Mouse (Mus musculus) liver, embryonic 18 days (tissue): ENCODE measurements around the gene Cabp2. TPM values are rescaled to one million over a fixed set of nuclear protein-coding genes. Genes with fewer than 3 reads are reported as not detected.

ENCODE experiments used
- polyA plus RNA-seq: library from polyadenylated mRNA; depleted of rRNA; stranded (reverse); fragments of >200 nt; gene quantifications from 2 replicates; pipeline ENCODE4 v1.2.3, GENCODE M21; 2012; rRNA removed

Cabp2 gene
- 0.32 and 0.84 TPM in 2 replicates for polyA plus RNA-seq

DNA sequence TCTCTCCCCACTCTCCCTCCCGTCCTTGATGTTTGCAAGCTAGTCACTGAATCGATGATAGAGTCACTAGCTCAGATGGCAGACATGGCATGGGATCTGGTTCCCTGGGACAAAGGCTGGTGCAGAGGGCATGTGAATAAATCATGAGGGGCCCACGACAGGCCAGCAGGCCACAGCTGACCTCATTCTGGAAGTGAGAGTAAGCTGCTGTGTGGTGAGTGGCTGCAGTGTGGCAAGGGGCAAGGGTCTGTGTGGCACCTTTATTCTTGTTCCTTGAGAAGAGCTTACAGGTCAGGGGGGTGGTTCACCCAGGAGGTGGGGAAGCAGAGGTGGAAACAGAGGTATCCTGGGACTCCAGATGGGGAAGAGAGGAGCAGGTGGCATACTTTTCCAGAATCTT lies at the start of gene Cabp2:
Cabp2 (plus strand) TSS at position 185 of the 400 bp plus-strand sequence.

GRCm38 (mm10) chr19:4037788-4038232 lies 43.6 kb upstream of the Cabp2 start, which contains the start of gene Gstp1:
Gene Gstp1, minus strand, starts transcription at chr19:4037985.

DNA sequence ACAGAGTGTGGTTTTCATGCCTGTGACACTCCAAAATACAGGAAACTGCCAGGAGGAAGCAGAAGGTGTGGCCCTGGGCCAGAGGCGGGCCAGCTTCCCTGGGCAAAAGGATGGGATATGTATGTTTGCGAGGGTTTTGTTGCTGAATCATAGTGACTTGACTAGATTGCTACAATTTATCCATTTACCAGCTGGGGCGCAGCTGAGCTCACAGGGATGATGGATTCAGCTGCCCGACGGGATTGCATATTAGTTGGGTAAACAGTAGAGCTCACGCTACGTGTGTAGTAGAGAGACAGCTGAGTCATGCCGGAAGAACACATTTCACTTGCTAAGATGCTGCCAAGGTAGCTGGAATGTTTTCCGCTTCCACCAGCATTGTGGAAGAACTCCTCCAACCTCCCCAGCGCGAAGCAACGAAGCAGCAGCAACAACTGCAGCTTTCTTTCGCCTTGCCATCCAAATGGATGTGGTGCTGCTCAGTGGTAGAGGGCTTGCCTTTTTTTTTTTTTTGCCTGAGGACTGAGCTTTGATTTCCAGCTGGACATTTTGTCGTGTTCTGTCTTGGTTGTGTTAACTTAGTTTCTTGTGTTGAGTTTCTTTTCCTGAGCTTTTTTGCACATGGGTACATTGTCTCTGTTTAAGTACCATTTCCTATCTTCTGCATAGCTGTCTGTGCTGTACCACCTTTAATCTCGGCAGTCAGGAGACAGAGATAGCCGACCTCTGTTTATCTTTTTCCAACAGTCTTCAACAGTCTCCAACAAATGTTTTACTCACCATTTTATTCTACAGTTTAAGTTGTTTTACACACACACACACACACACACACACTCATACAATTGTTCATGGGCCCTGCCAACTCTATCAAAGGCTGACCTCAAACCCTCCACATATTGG lies 35.2 kb upstream of the Cabp2 start, which contains the start of gene Gstp2:
Gstp2 (minus strand) TSS at position 58 of the 900 bp plus-strand sequence.

DNA sequence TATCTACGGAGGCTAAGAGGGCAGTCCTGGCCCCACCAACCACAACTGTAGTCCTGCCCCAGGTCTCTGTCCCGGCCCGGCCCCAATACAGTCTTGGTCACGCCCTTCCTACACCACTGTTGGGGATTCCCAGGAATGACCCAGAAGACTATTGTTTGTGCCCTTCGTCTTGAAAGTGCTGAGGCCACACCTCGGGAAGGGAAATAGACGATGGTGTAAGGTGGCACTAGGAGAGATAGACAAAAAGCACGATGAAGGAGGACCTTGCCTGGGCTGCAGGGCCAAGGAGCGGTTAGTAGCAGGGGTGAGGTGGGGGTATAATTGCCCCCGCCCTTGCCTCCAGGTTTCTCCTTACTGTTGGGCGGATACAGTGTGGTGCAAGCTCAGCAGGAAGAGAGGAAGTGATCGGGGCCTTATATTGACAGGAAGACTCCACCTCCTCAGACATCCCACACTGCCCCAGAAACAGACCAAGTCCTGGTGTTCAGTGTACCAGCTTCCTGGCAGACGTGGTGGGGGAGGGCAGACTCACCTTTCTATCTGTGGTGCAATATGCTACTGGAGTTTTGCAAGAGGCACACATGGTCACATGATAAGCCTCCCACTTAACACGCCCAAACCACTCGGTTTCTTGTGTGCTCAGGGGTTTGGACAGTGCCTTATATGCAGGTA lies 22.2 kb upstream of the Cabp2 start, which contains the start of gene Gstp3:
Gstp3 (minus strand) TSS at position 501 of the 672 bp plus-strand sequence.

GRCm38 (mm10) chr19:4096642-4097440 lies 15.5 kb downstream of the Cabp2 start, which contains the start of gene Cdk2ap2:
Gene Cdk2ap2, plus strand, starts transcription at chr19:4097182.

GRCm38 (mm10) chr19:4099837-4100717 lies 18.7 kb downstream of the Cabp2 start, which contains the start of gene Pitpnm1:
Gene Pitpnm1, plus strand, starts transcription at chr19:4099998.

DNA sequence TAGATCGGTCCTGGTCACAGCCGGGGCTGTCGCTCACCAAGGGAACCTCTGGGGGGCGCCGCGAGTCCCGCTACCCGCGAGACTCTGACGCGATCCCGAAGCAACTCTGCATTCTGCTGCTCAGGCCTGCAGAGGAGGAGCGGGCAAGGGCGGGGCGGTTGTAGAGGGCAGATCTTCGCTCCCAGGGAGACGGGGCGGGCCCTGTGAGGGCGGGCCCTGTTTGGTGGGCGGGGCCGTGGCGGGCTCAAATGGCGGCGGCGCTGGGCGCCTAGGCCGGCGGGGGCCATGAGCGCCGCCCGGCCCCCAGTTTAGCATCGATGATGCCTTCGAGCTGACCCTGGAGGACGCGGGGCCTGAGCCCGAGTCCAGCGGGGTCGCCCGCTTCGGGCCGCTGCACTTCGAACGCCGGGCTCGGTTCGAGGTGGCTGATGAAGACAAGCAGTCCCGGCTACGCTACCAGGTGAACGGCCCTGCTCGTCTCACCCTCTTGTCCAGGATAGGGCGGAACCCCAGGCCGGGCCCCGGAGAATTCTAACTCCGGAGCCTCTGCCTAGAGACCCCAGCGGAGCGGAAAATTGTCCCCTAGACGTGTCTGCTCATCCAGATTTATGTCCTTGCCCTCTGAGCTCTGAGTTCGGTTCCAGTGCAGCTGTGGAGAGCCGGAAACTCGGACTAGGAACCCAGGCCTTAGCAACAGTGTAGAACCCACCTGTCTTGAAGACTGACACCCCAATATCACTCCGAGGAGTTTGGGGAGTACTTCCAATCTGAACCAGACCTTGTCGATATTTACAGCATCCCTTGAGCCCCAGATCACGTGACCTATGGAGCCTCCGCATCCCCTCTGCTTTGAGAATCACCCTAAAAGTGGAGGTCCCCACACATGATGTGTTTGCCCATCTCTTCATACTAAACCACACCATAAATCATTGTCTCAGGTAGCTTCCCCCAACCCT lies 44.6 kb downstream of the Cabp2 start, which contains the start of gene Aip:
Aip (minus strand) TSS at position 118 of the 956 bp plus-strand sequence.

Other genes with a start within 250 kb of the Cabp2 start
- gene Chka, start 229.8 kb upstream of the Cabp2 start, polyA plus RNA-seq = 36.1 and 46.3 TPM in 2 replicates
- 87.5 and 103 TPM in 2 replicates for gene Tcirg1, start 174.4 kb upstream of the Cabp2 start, polyA plus RNA-seq
- 113 and 118 TPM in 2 replicates for gene Ndufs8, start 168.8 kb upstream of the Cabp2 start, polyA plus RNA-seq
- gene Aldh3b1, start 151.8 kb upstream of the Cabp2 start, polyA plus RNA-seq = 9.4 and 9.6 TPM in 2 replicates
- gene Unc93b1, start 146.4 kb upstream of the Cabp2 start, polyA plus RNA-seq = 56.6 and 56.7 TPM in 2 replicates
- 0.14 and 0.28 TPM in 2 replicates for gene Aldh3b3, start 122.9 kb upstream of the Cabp2 start, polyA plus RNA-seq
- gene Aldh3b2, start 109.2 kb upstream of the Cabp2 start, polyA plus RNA-seq = 0.11 and 0.17 TPM in 2 replicates
- gene Acy3, start 95.0 kb upstream of the Cabp2 start, polyA plus RNA-seq = 11.6 and 14.0 TPM in 2 replicates
- gene Tbx10, start 88.8 kb upstream of the Cabp2 start, polyA plus RNA-seq = not detected in 2 replicates
- gene Nudt8, start 81.0 kb upstream of the Cabp2 start, polyA plus RNA-seq = 2.2 and 2.5 TPM in 2 replicates
- 0.61 and 0.75 TPM in 2 replicates for gene Gm49405, start 81.0 kb upstream of the Cabp2 start, polyA plus RNA-seq
- 1.7 and 2.2 TPM in 2 replicates for gene Doc2g, start 78.3 kb upstream of the Cabp2 start, polyA plus RNA-seq
- gene Ndufv1, start 68.8 kb upstream of the Cabp2 start, polyA plus RNA-seq = 80.0 and 84.9 TPM in 2 replicates
- 320 and 356 TPM in 2 replicates for gene Gstp1, start 43.6 kb upstream of the Cabp2 start, polyA plus RNA-seq
- 5.6 and 7.9 TPM in 2 replicates for gene Gstp2, start 35.6 kb upstream of the Cabp2 start, polyA plus RNA-seq
- gene Gstp3, start 22.0 kb upstream of the Cabp2 start, polyA plus RNA-seq = 225 and 276 TPM in 2 replicates
- 72.2 and 73.8 TPM in 2 replicates for gene Cdk2ap2, start 15.6 kb downstream of the Cabp2 start, polyA plus RNA-seq
- gene Pitpnm1, start 18.4 kb downstream of the Cabp2 start, polyA plus RNA-seq = 13.3 and 16.3 TPM in 2 replicates
- gene Aip, start 44.3 kb downstream of the Cabp2 start, polyA plus RNA-seq = 35.5 and 43.9 TPM in 2 replicates
- gene Gpr152, start 58.2 kb downstream of the Cabp2 start, polyA plus RNA-seq = not detected in 2 replicates
- 0.22 and 0.31 TPM in 2 replicates for gene Cabp4, start 62.5 kb downstream of the Cabp2 start, polyA plus RNA-seq
- gene Coro1b, start 67.0 kb downstream of the Cabp2 start, polyA plus RNA-seq = 80.4 and 82.0 TPM in 2 replicates
- 21.9 and 27.1 TPM in 2 replicates for gene Ptprcap, start 72.0 kb downstream of the Cabp2 start, polyA plus RNA-seq
- 14.6 and 16.1 TPM in 2 replicates for gene Rps6kb2, start 81.8 kb downstream of the Cabp2 start, polyA plus RNA-seq
- 2.3 and 2.4 TPM in 2 replicates for gene Carns1, start 93.9 kb downstream of the Cabp2 start, polyA plus RNA-seq
- gene Tbc1d10c, start 109.7 kb downstream of the Cabp2 start, polyA plus RNA-seq = 9.0 and 11.5 TPM in 2 replicates
- gene Ppp1ca, start 110.5 kb downstream of the Cabp2 start, polyA plus RNA-seq = 176 and 177 TPM in 2 replicates
- gene Rad9a, start 120.1 kb downstream of the Cabp2 start, polyA plus RNA-seq = 13.6 and 14.5 TPM in 2 replicates
- 2.0 and 2.2 TPM in 2 replicates for gene Clcf1, start 132.7 kb downstream of the Cabp2 start, polyA plus RNA-seq
- not detected in 2 replicates for gene AC109138.7, start 132.8 kb downstream of the Cabp2 start, polyA plus RNA-seq
- 34.3 and 34.5 TPM in 2 replicates for gene Pold4, start 150.3 kb downstream of the Cabp2 start, polyA plus RNA-seq
- gene Ssh3, start 187.6 kb downstream of the Cabp2 start, polyA plus RNA-seq = 7.4 and 8.0 TPM in 2 replicates
- 2.0 and 2.2 TPM in 2 replicates for gene Ankrd13d, start 201.6 kb downstream of the Cabp2 start, polyA plus RNA-seq
- gene Grk2, start 224.6 kb downstream of the Cabp2 start, polyA plus RNA-seq = 35.7 and 42.3 TPM in 2 replicates